Mouse (Mus musculus) limb, embryonic 14.5 days (tissue): ENCODE data around the gene Elmo3. TPM values are rescaled to one million over a fixed set of nuclear protein-coding genes. Genes with fewer than 3 reads are reported as not detected.
"Not testable (repeated sequence)": the region's sequence is repeated elsewhere in the genome, so short reads cannot be mapped to it uniquely, and the experiment has no call there.

Experiments
- ATAC-seq: fragments of 200-750 bp; cut with Nextera tagmentation; 2 replicates; pipeline ENCODE4 v1.8.0; 2017; ENCODE audit warnings: low read depth, moderate number of reproducible peaks, moderate TSS enrichment; ENCODE audit not compliant: low FRiP score
- DNase-seq: peaks from one replicate; pipeline ENCODE4 v3.0.0-alpha.2; 2015; ENCODE audit warnings: low spot score
- H3K27ac ChIP-seq: fragments of 300-500 bp; sonication (generic); replicated peaks from 2 replicates; pipeline ENCODE4 v1.5.1; 2014; ENCODE audit warnings: low read depth, mild to moderate bottlenecking, low read length, moderate library complexity, mixed read lengths
- H3K27me3 ChIP-seq: fragments of 300-500 bp; sonication (generic); 2 replicates; pipeline ENCODE4 v1.6.1; 2014; ENCODE audit warnings: low read length, mixed read lengths; ENCODE audit not compliant: control insufficient read depth, insufficient read depth
- H3K36me3 ChIP-seq: fragments of 300-500 bp; sonication (generic); 2 replicates; pipeline ENCODE4 v1.6.1; 2014; ENCODE audit warnings: mild to moderate bottlenecking, low read length, moderate library complexity, mixed read lengths; ENCODE audit not compliant: control insufficient read depth, insufficient read depth
- H3K4me1 ChIP-seq: fragments of 300-500 bp; sonication (generic); 2 replicates; pipeline ENCODE4 v1.6.1; 2014; ENCODE audit warnings: antibody characterized with exemption, low read length, mixed read lengths; ENCODE audit not compliant: control insufficient read depth, insufficient read depth
- H3K4me2 ChIP-seq: fragments of 300-500 bp; sonication (generic); replicated peaks from 2 replicates; pipeline ENCODE4 v1.6.1; 2014; ENCODE audit warnings: low read depth, mild to moderate bottlenecking, low read length, moderate library complexity; ENCODE audit not compliant: severe bottlenecking
- H3K4me3 ChIP-seq: fragments of 300-500 bp; sonication (generic); replicated peaks from 2 replicates; pipeline ENCODE4 v1.5.1; 2014; ENCODE audit warnings: low read length
- H3K9ac ChIP-seq: fragments of 300-500 bp; sonication (generic); 2 replicates; pipeline ENCODE4 v1.6.1; 2014; ENCODE audit warnings: mild to moderate bottlenecking, low read depth, low read length, moderate library complexity; ENCODE audit not compliant: severe bottlenecking
- H3K9me3 ChIP-seq: fragments of 300-500 bp; sonication (generic); 2 replicates; pipeline ENCODE4 v1.6.1; 2016; ENCODE audit warnings: low read length; ENCODE audit not compliant: control insufficient read depth
- POLR2A ChIP-seq: fragments of 200-500 bp; IDR thresholded peaks from 2 replicates; pipeline ENCODE4 v1.8.0; 2012; ENCODE audit warnings: inconsistent platforms, mild to moderate bottlenecking, moderate library complexity, borderline replicate concordance; ENCODE audit not compliant: insufficient read depth, insufficient read length; ENCODE audit errors: extremely low read depth
- WGBS: fragments of 180-500 bp; shearing (Covaris S2); extraction: QIAGEN DNeasy Blood & Tissue Kit; methylation state at CpG from one replicate; pipeline ENCODE4 v1.1.7; 2014; 5-methylcytosine and 5-hydroxymethylcytosine counted together
- polyA plus RNA-seq, 2 experiments: library from polyadenylated mRNA; depleted of rRNA in 1 of 2; stranded (reverse) in 1 of 2; unstranded in 1 of 2; fragments of >200 nt; fragmentation: Nextera tagmentation in 1 of 2; extraction: Ambion mirVana in 1 of 2; gene quantifications; 2 replicates each; pipeline versions ENCODE4 v1.2.1 to v1.2.3; 2012 to 2014

Gene Elmo3
- polyA plus RNA-seq, 2 experiments = 7.3 to 8.8 TPM

GRCm38 (mm10) chr8:105286907-105287306 lies 18.5 kb upstream of the Elmo3 start:
- Histone ChIP-seq H3K4me2 (no peak overlapping the region), H3K4me1 (peaks cover 18% of the 10 kb centered on the region), H3K4me3 (no peak overlapping the region), H3K27ac (no peak overlapping the region), H3K9ac (no peak overlapping the region), H3K27me3 (peaks cover 12% of the 10 kb centered on the region), H3K36me3 (peaks cover 10% of the 10 kb centered on the region), H3K9me3 (no peaks in the 10 kb centered on the region)
- DNase-seq = no peak
- TF ChIP-seq POLR2A = no peak
- ATAC-seq = no peak
- WGBS = 83% methylated on average over 4 of the region's 4 CpGs

DNA sequence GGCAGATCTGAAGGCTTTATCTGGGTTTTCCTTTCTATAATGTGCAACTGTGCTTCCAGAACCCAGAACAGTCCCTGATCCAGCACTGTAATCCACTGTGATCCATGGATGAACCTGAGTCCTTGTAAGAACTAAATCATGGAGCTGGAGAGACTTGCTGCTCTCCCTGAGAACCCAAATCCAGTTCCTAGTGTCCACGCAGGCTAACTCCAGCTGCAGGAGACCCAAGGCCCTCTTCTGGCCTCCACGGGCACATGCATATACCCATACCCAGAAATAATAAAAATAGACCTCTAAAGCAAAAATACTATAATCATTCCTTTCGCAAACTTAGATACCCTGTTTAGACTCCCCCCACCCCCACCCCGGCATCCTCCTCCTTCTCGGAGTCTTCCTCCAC lies 17.2 kb upstream of the Elmo3 start:
- Histone ChIP-seq H3K4me3 (no peak overlapping the region), H3K27me3 (peaks cover 12% of the 10 kb centered on the region), H3K4me1 (peaks cover 18% of the 10 kb centered on the region), H3K4me2 (peak overlapping the region; percentile 62), H3K9ac (no peak overlapping the region), H3K9me3 (no peaks in the 10 kb centered on the region), H3K36me3 (peaks cover 8% of the 10 kb centered on the region), H3K27ac (no peak overlapping the region)
- WGBS = 90% methylated on average over 5 of the region's 5 CpGs
- DNase-seq = no peak
- TF ChIP-seq POLR2A = no peak
- no peak for ATAC-seq

GRCm38 (mm10) chr8:105288958-105289732 lies 16.3 kb upstream of the Elmo3 start:
- Histone ChIP-seq H3K4me1 (peaks cover 18% of the 10 kb centered on the region), H3K27ac (peak overlapping the region; percentile 39), H3K9ac (peak overlapping the region; percentile 52), H3K4me3 (peak overlapping the region; percentile 47), H3K36me3 (peaks cover 6% of the 10 kb centered on the region), H3K9me3 (no peaks in the 10 kb centered on the region), H3K4me2 (peak overlapping the region; percentile 62), H3K27me3 (peaks cover 12% of the 10 kb centered on the region)
- DNase-seq (peak; percentile 94), ATAC-seq (peak; percentile 93)
- under 1% methylated on average over 53 of the region's 53 CpGs for WGBS
- TF ChIP-seq POLR2A = peak; percentile 88

DNA sequence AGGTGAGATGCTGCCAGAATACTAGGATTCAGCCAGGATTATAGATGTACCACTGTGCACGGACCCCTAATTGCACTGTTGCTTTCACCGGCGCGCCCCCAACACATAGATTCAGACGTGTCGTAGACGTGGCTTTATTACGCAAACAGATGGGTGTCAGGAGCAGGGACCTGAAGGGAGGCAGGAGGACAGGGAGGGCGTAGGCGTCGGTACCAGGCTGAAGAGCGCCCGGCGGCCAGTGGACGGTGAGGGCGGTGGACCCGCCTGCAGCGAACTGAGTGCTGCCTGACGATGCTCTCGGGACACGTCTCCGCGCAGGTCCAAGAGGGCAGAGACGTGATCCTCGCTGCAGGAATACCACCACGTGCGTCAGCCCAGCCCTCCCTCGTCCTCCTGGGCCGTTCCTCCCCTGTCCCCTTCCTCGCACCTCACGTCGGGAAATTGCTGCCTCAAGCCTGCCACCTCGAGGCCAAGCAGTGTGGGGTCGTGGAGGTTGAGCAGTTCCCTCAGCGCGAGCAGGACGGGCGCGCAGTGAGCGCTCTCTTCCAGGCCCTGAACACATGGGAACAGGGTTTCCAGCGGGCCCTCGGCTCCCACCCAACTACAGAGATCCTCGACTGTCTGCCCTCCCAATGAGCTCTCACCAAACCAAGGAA lies 15.5 kb upstream of the Elmo3 start, which contains the start of gene 4931428F04Rik:
4931428F04Rik (minus strand) TSS at position 60 of the 656 bp plus-strand sequence.
- Histone ChIP-seq H3K4me1 (peaks cover 18% of the 10 kb centered on the region), H3K27ac (peak within 1 kb of the TSS; percentile 39), H3K4me2 (peak within 1 kb of the TSS; percentile 62), H3K9ac (peak within 1 kb of the TSS; percentile 52), H3K9me3 (no peaks in the 10 kb centered on the region), H3K36me3 (peaks cover 1% of the 10 kb centered on the region), H3K4me3 (peak within 1 kb of the TSS; percentile 47), H3K27me3 (peaks cover 12% of the 10 kb centered on the region)
- WGBS = under 1% methylated on average over 40 of the region's 43 CpGs
- DNase-seq (no peak), ATAC-seq (peak; percentile 16)
- no peak for TF ChIP-seq POLR2A

GRCm38 (mm10) chr8:105290554-105291314 lies 14.7 kb upstream of the Elmo3 start:
- no peak for TF ChIP-seq POLR2A
- Histone ChIP-seq H3K9me3 (no peaks in the 10 kb centered on the region), H3K27me3 (peaks cover 12% of the 10 kb centered on the region), H3K9ac (no peak overlapping the region), H3K36me3 (no peaks in the 10 kb centered on the region), H3K4me1 (peaks cover 18% of the 10 kb centered on the region), H3K4me2 (peak overlapping the region; percentile 62), H3K27ac (no peak overlapping the region), H3K4me3 (peak overlapping the region; percentile 47; the same call in 1 of the 2 replicates)
- ATAC-seq (no peak), DNase-seq (peak; percentile 92)
- WGBS = 6% methylated on average over 31 of the region's 31 CpGs

DNA sequence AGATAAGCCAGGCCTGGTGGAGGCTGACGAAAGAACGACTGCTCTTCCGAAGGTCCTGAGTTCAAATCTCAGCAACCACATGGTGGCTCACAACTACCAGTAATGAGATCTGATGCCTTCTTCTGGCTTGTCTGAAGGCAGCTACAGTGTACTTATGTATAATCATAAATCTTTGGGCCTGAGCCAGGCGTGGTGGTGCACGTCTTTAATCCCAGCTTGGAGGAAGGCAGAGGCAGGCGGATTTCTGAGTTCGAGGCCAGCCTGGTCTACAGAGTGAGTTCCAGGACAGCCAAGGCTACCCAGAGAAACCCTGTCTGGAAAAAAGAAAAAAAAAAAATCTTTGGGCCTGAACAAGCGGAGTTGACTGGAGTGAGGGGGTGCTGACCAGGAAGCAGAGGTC lies 14.0 kb upstream of the Elmo3 start:
- ATAC-seq, H3K36me3 ChIP-seq, H3K4me3 ChIP-seq, H3K4me2 ChIP-seq, H3K9ac ChIP-seq, H3K9me3 ChIP-seq, DNase-seq, H3K27ac ChIP-seq: not testable (repeated sequence)
- 87% methylated on average over 8 of the region's 8 CpGs for WGBS
- peaks cover 12% of the 10 kb centered on the region for H3K27me3 ChIP-seq
- H3K4me1 ChIP-seq = peaks cover 18% of the 10 kb centered on the region

DNA sequence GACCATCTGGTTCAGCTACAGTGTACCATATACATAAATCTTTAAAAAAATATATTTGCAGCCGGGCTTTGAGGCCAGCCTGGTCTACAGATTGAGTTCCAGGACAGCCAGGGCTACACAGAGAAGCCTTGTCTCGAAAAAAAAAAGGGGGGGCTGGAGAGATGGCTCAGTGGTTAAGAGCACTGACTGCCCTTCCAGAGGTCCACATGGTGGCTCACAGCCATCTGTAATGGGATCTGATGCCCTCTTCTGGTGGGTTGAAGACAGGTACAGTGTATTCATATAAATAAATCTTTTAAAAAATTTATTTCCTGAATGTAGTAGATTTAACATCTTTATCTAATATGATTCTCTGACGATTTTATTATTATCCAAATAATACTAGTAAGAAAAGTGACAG lies 13.6 kb upstream of the Elmo3 start:
- not testable (repeated sequence) for H3K4me3 ChIP-seq, DNase-seq, H3K9me3 ChIP-seq, H3K9ac ChIP-seq, ATAC-seq, H3K4me2 ChIP-seq, H3K27ac ChIP-seq, H3K36me3 ChIP-seq
- 61% methylated on average over 3 of the region's 3 CpGs for WGBS
- H3K27me3 ChIP-seq = peaks cover 12% of the 10 kb centered on the region
- H3K4me1 ChIP-seq = peaks cover 21% of the 10 kb centered on the region
